Mouse (Mus musculus): ENCODE measurements around the gene Tmem213. TPM values are rescaled to one million over a fixed set of nuclear protein-coding genes. Genes with fewer than 3 reads are reported as not detected.

Tmem213 gene
- polyA plus RNA-seq, 2 experiments, result not detected

GRCm38 (mm10) chr6:38122791-38123190 lies 13.7 kb downstream of the Tmem213 start:
- no peaks in the 10 kb centered on the region for H3K27me3 ChIP-seq (ENCODE audit: control insufficient read depth, insufficient read depth, low read length)
- no peak for DNase-seq (ENCODE audit: low read depth in 3 of 3, low spot score in 3 of 3)
- 57% methylated on average over 6 of the region's 6 CpGs for WGBS (ENCODE audit: insufficient replicate concordance)
- no peak overlapping the region for H3K4me2 ChIP-seq (ENCODE audit: low read depth)
- no peak for ATAC-seq (ENCODE audit: insufficient read depth)
- no peak overlapping the region for H3K27ac ChIP-seq
- no peak overlapping the region for H3K4me3 ChIP-seq (ENCODE audit: insufficient read depth in 1 of 2, low read depth in 2 of 2, low read length in 2 of 2)
- TF ChIP-seq CTCF (IDR thresholded peaks at IDR 0.05; ENCODE audit: low read depth), result no peak
- TF ChIP-seq EP300 (IDR thresholded peaks at IDR 0.05; ENCODE audit: low read depth), result no peak
- no peaks in the 10 kb centered on the region for H3K9me3 ChIP-seq (ENCODE audit: control insufficient read depth, low read length)
- no peak overlapping the region for H3K9ac ChIP-seq (replicated peaks)
- H3K36me3 ChIP-seq (replicated peaks; ENCODE audit: control insufficient read depth, insufficient read depth, low read depth), result no peaks in the 10 kb centered on the region
- H3K4me1 ChIP-seq (replicated peaks; ENCODE audit: control insufficient read depth in 2 of 2, insufficient read depth in 2 of 2, low read length in 1 of 2), result peaks cover 0 to 2% of the 10 kb centered on the region in 2 experiments; a peak in 1 of 4 replicates

- no peak overlapping the region for H3K4me2 ChIP-seq (ENCODE audit: low read depth)
- TF ChIP-seq EP300 (IDR thresholded peaks at IDR 0.05; ENCODE audit: low read depth) (no peak), CTCF (IDR thresholded peaks at IDR 0.05; ENCODE audit: low read depth) (no peak)
- WGBS (ENCODE audit: insufficient replicate concordance), result 67% methylated on average over 18 of the region's 18 CpGs
- DNase-seq (ENCODE audit: low read depth in 3 of 3, low spot score in 3 of 3), result no peak
- H3K4me1 ChIP-seq (replicated peaks; ENCODE audit: control insufficient read depth in 2 of 2, insufficient read depth in 2 of 2, low read length in 1 of 2), result peaks cover 0 to 2% of the 10 kb centered on the region in 2 experiments; a peak in 1 of 4 replicates
- H3K9ac ChIP-seq (replicated peaks), result no peak overlapping the region
- no peaks in the 10 kb centered on the region for H3K9me3 ChIP-seq (ENCODE audit: control insufficient read depth, low read length)
- no peaks in the 10 kb centered on the region for H3K27me3 ChIP-seq (ENCODE audit: control insufficient read depth, insufficient read depth, low read length)
- ATAC-seq (ENCODE audit: insufficient read depth), result no peak
- H3K4me3 ChIP-seq (ENCODE audit: insufficient read depth in 1 of 2, low read depth in 2 of 2, low read length in 2 of 2), result no peak overlapping the region
- no peak overlapping the region for H3K27ac ChIP-seq
- no peaks in the 10 kb centered on the region for H3K36me3 ChIP-seq (replicated peaks; ENCODE audit: control insufficient read depth, insufficient read depth, low read depth)
Observed at GRCm38 (mm10) chr6:38123471-38124206, 14.6 kb downstream of the Tmem213 start.

- H3K27ac ChIP-seq, result no peak within 1 kb of the TSS
- TF ChIP-seq EP300 (IDR thresholded peaks at IDR 0.05; ENCODE audit: low read depth), result no peak
- no peak for TF ChIP-seq CTCF (IDR thresholded peaks at IDR 0.05; ENCODE audit: low read depth)
- no peak within 1 kb of the TSS for H3K4me2 ChIP-seq (ENCODE audit: low read depth)
- H3K9ac ChIP-seq (replicated peaks), result no peak within 1 kb of the TSS
- DNase-seq (ENCODE audit: low read depth in 3 of 3, low spot score in 3 of 3) (no peak), ATAC-seq (ENCODE audit: insufficient read depth) (no peak)
- 75% methylated on average over 7 of the region's 7 CpGs for WGBS (ENCODE audit: insufficient replicate concordance)
- no peaks in the 10 kb centered on the region for H3K9me3 ChIP-seq (ENCODE audit: control insufficient read depth, low read length)
- no peak within 1 kb of the TSS for H3K4me3 ChIP-seq (ENCODE audit: insufficient read depth in 1 of 2, low read depth in 2 of 2, low read length in 2 of 2)
- H3K36me3 ChIP-seq (replicated peaks; ENCODE audit: control insufficient read depth, insufficient read depth, low read depth), result no peaks in the 10 kb centered on the region
- peaks cover 0 to 2% of the 10 kb centered on the region in 2 experiments; a peak in 1 of 4 replicates for H3K4me1 ChIP-seq (replicated peaks; ENCODE audit: control insufficient read depth in 2 of 2, insufficient read depth in 2 of 2, low read length in 1 of 2)
- H3K27me3 ChIP-seq (ENCODE audit: control insufficient read depth, insufficient read depth, low read length), result no peaks in the 10 kb centered on the region
Observed at GRCm38 (mm10) chr6:38124207-38124835, 15.3 kb downstream of the Tmem213 start, which contains the start of gene Atp6v0a4. Gene Atp6v0a4 (minus strand): TSS chr6:38124586.

GRCm38 (mm10) chr6:38124882-38125281 lies 15.8 kb downstream of the Tmem213 start:
- peaks cover 0 to 2% of the 10 kb centered on the region in 2 experiments; a peak in 1 of 4 replicates for H3K4me1 ChIP-seq (replicated peaks; ENCODE audit: control insufficient read depth in 2 of 2, insufficient read depth in 2 of 2, low read length in 1 of 2)
- DNase-seq (ENCODE audit: low read depth in 3 of 3, low spot score in 3 of 3) (no peak), ATAC-seq (ENCODE audit: insufficient read depth) (no peak)
- H3K9me3 ChIP-seq (ENCODE audit: control insufficient read depth, low read length), result no peaks in the 10 kb centered on the region
- H3K27ac ChIP-seq, result no peak overlapping the region
- no peak overlapping the region for H3K4me3 ChIP-seq (ENCODE audit: insufficient read depth in 1 of 2, low read depth in 2 of 2, low read length in 2 of 2)
- H3K9ac ChIP-seq (replicated peaks), result no peak overlapping the region
- H3K4me2 ChIP-seq (ENCODE audit: low read depth), result no peak overlapping the region
- TF ChIP-seq EP300 (IDR thresholded peaks at IDR 0.05; ENCODE audit: low read depth), result no peak
- no peak for TF ChIP-seq CTCF (IDR thresholded peaks at IDR 0.05; ENCODE audit: low read depth)
- no peaks in the 10 kb centered on the region for H3K27me3 ChIP-seq (ENCODE audit: control insufficient read depth, insufficient read depth, low read length)
- no peaks in the 10 kb centered on the region for H3K36me3 ChIP-seq (replicated peaks; ENCODE audit: control insufficient read depth, insufficient read depth, low read depth)
- WGBS (ENCODE audit: insufficient replicate concordance), result 75% methylated on average over 5 of the region's 5 CpGs

- no peak overlapping the region for H3K4me2 ChIP-seq (ENCODE audit: low read depth)
- DNase-seq (ENCODE audit: low read depth in 3 of 3, low spot score in 3 of 3) (no peak), ATAC-seq (ENCODE audit: insufficient read depth) (no peak)
- H3K27ac ChIP-seq, result no peak overlapping the region
- no peaks in the 10 kb centered on the region for H3K9me3 ChIP-seq (ENCODE audit: control insufficient read depth, low read length)
- 61% methylated on average over 3 of the region's 3 CpGs for WGBS (ENCODE audit: insufficient replicate concordance)
- H3K4me1 ChIP-seq (replicated peaks; ENCODE audit: control insufficient read depth in 2 of 2, insufficient read depth in 2 of 2, low read length in 1 of 2), result peaks cover 0 to 2% of the 10 kb centered on the region in 2 experiments; a peak in 1 of 4 replicates
- no peaks in the 10 kb centered on the region for H3K27me3 ChIP-seq (ENCODE audit: control insufficient read depth, insufficient read depth, low read length)
- H3K4me3 ChIP-seq (ENCODE audit: insufficient read depth in 1 of 2, low read depth in 2 of 2, low read length in 2 of 2), result no peak overlapping the region
- TF ChIP-seq EP300 (IDR thresholded peaks at IDR 0.05; ENCODE audit: low read depth) (no peak), CTCF (IDR thresholded peaks at IDR 0.05; ENCODE audit: low read depth) (no peak)
- no peak overlapping the region for H3K9ac ChIP-seq (replicated peaks)
- no peaks in the 10 kb centered on the region for H3K36me3 ChIP-seq (replicated peaks; ENCODE audit: control insufficient read depth, insufficient read depth, low read depth)
Observed at GRCm38 (mm10) chr6:38125462-38125861, 16.4 kb downstream of the Tmem213 start.
